Mouse (Mus musculus): ENCODE measurements around the gene Tnxb. TPM values are rescaled to one million over a fixed set of nuclear protein-coding genes. Genes with fewer than 3 reads are reported as not detected.
"Not testable (repeated sequence)": the region's sequence is repeated elsewhere in the genome, so short reads cannot be mapped to it uniquely, and the experiment has no call there.

The Tnxb gene
- total RNA-seq, 2 experiments from 2014 or later, result under 0.01 to 0.04 TPM

DNA sequence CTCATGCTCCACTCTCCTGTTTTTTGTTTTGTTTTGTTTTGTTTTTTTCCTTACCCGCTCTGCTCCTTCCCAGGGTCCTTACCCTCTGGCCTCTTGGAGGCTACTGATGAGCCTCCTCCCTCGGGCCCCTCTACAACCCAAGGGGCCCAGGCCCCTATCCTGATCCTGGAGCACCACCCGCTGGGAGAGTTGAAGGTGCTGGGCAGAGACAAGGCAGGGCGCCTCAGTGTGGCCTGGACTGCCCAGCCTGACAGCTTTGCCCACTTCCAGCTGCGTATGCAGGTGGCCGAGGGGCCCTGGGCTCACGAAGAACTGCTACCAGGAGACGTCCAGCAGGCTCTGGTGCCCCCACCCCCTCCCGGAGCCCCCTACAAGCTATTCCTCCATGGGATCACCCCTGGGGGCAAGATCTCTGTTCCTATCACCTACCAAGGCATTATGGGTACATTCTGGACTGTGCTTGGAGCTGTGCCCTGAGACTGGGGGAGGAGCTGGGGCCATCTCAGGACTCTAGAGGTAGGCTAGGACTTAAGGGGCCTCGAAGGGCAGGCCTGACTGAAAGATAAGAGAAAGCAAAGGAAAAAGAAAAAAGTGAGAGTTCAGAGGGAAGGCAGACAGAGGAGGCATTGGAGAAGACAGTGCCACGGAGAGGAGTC lies 11.7 kb downstream of the Tnxb start:
- no peak for ATAC-seq (ENCODE audit: poor library complexity, severe bottlenecking)

DNA sequence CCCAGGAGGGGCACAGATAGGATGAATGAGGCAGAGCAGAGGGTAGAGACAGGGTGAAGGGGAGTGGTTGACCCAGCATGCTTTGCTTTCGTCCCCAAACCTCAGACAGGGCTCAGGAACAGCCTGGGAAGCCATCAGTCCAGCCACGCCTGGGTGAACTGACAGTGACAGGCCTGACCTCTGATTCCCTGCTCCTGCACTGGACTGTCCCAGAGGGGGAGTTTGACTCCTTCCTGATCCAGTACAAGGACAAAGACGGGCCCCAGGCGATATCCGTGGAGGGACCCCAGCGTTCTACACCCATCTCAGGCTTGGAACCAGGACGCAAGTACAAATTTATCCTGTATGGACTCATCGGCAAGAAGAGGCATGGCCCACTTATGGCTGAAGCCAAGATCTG lies 12.8 kb downstream of the Tnxb start:
- no peak for ATAC-seq (ENCODE audit: poor library complexity, severe bottlenecking)

DNA sequence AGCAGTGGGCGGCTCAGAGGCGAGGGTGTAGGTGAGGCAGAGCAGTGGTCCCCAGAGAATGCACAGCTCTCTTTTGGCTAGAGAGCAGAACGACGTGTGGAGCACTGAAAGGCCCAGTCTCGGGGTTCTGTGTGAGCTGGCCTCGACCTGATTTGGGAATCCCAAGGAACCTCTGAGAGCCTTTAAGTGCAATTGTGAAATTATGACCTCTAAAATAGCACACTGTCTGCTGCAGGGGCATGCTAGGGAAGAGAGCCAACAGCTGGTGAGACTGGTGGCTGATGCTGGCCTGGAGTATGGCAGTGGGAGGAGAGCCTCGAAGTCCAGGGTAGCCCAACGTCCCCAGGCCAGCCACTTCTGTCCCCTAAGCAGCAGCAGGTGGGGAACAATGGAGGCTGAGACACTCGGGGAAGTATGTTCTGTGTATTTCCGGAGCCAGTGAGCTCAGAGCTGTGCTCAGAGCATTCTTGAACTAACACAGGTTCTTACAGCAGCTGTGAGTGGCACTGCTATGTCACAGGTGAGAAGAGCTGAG lies 13.4 kb downstream of the Tnxb start:
- ATAC-seq (ENCODE audit: poor library complexity, severe bottlenecking), result no peak

- no peak for ATAC-seq (ENCODE audit: poor library complexity, severe bottlenecking)
Observed at GRCm38 (mm10) chr17:34684253-34684893, 14.0 kb downstream of the Tnxb start.

GRCm38 (mm10) chr17:34685120-34686110 lies 15.1 kb downstream of the Tnxb start:
- ATAC-seq (ENCODE audit: poor library complexity, severe bottlenecking), result peak; percentile 76

DNA sequence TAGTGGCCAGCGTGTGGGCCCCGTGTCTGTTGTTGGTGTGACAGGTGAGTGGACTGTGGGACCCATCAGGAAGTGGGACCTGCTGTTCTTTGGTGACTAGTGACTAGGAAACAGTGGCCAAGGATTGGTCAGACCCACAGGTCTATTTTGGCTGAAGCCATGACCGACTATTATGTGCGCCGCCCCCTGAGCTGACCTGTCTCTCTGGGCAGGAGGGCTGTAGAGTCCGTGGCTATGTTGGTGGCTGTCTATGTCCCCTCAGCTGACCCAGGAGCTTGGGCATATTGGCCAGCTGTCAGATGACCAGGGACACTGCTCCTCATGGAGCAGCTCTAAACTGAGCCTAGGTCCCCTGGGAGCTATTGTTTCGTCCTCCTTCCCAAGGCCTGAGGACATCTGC lies 18.6 kb downstream of the Tnxb start:
- no peak for ATAC-seq (ENCODE audit: poor library complexity, severe bottlenecking)

DNA sequence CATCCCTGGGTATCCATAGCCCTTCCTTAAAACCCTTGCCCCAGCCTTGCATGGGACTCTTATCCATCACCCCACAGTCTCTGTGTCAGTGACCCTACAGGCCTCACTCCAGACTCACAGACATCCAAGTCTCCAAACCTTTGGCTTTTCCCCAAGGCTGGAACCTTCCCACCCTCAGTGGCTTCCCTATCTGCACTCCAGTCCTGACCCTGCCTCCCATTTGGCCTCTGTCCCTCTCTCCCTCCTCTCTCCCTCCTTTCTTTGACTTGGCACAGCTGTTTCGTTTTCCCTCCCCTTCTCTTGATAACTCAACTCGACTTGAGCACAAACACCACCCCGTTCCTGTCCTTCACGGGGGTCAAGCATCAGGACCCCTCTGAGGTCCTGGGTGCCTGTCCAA lies 20.1 kb downstream of the Tnxb start:
- no peak for ATAC-seq (ENCODE audit: poor library complexity, severe bottlenecking)

- ATAC-seq (ENCODE audit: poor library complexity, severe bottlenecking), result no peak
Observed at GRCm38 (mm10) chr17:34692906-34693305, 22.6 kb downstream of the Tnxb start.

DNA sequence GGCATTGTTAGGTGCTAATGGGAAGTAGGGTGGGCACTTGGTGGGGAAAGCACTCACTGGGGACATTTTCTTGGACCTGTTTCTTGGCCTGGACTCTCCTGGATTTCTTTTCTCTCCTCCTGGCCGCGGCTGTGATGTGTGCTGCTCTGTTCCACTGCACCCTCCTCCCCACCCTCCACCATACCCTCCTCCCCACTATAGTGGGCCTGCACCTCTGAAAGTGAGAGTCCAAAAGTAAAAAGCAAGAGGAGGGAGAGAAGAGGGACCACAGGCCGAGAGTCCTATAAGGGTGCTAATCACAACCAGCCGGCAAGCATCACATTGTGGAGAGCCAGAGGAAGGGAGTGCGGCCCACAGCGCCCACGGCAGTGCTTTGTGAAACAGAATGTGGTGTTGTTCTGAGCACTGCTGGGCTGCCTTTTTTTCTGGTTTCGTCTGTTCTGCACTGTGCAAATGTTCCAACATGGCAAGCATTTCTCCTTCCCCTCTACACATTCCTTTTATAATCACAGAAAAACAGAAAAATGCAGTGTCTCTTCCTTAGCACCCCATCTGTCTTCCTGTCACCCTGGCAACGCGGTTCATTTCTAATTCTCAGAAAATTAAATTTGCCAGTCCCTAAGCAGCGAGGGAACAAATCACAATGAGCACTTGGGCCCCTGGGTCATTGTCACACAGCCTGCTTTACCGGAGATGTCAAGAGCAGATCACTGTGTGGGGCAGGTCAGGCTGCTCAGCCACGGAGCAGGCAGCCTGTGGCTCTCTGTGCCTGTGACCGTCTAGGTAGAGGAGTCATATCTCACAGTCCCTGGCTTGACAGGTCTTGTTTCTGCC lies 29.5 kb downstream of the Tnxb start:
- no peak for ATAC-seq (ENCODE audit: poor library complexity, severe bottlenecking)

GRCm38 (mm10) chr17:34700671-34701071 lies 30.3 kb downstream of the Tnxb start:
- ATAC-seq (ENCODE audit: poor library complexity, severe bottlenecking), result no peak

GRCm38 (mm10) chr17:34706476-34706875 lies 36.1 kb downstream of the Tnxb start:
- not testable (repeated sequence) for ATAC-seq (ENCODE audit: poor library complexity, severe bottlenecking)

DNA sequence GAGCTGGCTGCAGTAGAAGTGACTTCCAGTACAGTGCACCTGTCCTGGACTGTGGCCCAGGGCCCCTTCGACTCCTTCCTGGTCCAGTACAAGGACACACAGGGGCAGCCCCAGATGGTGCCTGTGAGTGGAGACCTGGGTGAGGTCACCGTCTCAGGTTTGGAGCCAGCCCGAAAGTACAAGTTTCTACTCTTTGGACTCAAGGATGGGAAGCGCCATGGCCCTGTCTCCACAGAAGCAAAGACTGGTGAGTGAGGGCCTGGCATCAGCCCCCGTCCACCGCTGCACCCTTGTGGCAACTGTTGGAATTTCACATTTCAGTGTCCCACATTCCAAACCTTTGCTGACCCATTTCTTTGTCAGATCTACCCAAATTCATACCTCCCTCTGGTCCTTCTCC lies 42.6 kb downstream of the Tnxb start:
- 0 out of 2 replicates have a peak, but pooled peaks have one; percentile 52 for ATAC-seq (ENCODE audit: poor library complexity, severe bottlenecking)

- not testable (repeated sequence) for ATAC-seq (ENCODE audit: poor library complexity, severe bottlenecking)
Observed at GRCm38 (mm10) chr17:34714181-34714907, 44.0 kb downstream of the Tnxb start.

- not testable (repeated sequence) for ATAC-seq (ENCODE audit: poor library complexity, severe bottlenecking)
Observed at GRCm38 (mm10) chr17:34714908-34715445, 44.6 kb downstream of the Tnxb start.

- not testable (repeated sequence) for ATAC-seq (ENCODE audit: poor library complexity, severe bottlenecking)
Observed at GRCm38 (mm10) chr17:34715451-34715850, 45.1 kb downstream of the Tnxb start.

GRCm38 (mm10) chr17:34716247-34716646 lies 45.9 kb downstream of the Tnxb start:
- no peak for ATAC-seq (ENCODE audit: poor library complexity, severe bottlenecking)

- no peak for ATAC-seq (ENCODE audit: poor library complexity, severe bottlenecking)
Observed at GRCm38 (mm10) chr17:34717401-34717800, 47.1 kb downstream of the Tnxb start.

DNA sequence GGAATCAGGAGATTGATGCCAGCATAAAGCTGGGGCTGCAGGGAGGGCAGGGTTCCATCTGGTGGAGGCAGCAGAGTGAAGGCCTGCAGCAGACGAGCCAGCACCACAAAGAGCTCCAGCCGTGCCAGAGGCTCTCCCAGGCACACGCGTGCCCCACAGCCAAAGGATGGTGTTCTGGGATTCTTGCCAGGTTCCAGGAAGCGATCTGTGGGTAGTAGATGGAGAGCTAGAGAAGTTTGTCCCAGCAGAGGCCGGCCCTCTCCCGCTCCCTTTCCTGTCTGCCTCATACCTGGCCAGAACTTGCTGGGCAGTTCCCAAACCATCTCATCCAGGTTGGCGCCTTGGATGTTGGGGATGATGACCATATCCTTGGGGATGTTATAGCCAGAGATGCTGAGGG lies 49.6 kb downstream of the Tnxb start:
- not testable (repeated sequence) for ATAC-seq (ENCODE audit: poor library complexity, severe bottlenecking)

DNA sequence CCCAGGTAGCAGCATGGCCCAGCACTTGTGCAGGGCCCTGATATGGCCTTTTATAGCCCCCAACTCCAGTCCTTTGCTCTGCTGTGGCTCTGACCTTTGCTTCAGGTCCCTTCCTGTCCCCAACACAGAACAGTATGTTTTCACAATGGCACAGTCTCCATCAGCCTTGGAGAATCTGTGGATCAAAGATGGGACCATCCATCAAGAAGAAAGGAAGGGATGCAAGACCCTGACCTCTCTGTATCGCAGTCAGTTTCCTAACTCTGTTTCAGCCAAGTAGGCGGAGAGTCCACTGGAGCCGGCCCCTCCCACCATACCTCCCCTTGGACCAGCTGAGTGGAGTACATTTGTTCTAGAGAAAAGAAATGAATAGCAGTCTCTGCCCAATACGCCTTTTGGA lies 51.9 kb downstream of the Tnxb start:
- not testable (repeated sequence) for ATAC-seq (ENCODE audit: poor library complexity, severe bottlenecking)

All from megakaryocyte, adult 5-6 weeks (primary cell).